Mouse (Mus musculus) adrenal gland, postnatal 36 days (tissue): ENCODE measurements around the gene Tmem274. TPM values are rescaled to one million over a fixed set of nuclear protein-coding genes. Genes with fewer than 3 reads are reported as not detected.

Experiments used
- DNase-seq, 2 experiments: peaks; one replicate each; pipeline ENCODE4 v3.0.0; 2021; ENCODE audit warnings: mixed read lengths in 1 of 2
- total RNA-seq, 2 experiments: library from RNA; stranded (reverse); gene quantifications; 2 replicates each; pipeline ENCODE4 v1.2.3; 2021

Tmem274 gene
- total RNA-seq, 2 experiments from 2014 or later: not detected

DNA sequence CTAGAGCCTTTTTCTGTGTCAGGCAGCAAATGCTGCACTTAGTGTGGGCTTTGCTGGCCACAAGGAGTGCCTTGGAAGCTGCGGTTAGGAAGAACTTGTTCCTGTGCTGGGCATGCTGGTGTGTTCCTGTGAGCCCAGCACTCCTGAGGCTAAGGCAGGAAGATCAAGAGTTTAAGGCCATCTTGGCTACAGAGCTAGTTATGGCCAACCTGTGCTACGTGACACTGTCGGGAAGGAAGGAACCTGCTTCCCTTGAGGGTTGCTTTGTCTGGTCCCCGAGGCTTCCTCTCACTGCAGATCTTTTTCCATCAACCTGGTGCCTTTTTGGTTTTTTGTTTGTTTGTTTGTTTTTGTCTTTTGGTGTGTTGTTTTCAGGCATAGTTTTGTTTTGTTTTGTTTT is 48.0 kb downstream of the Tmem274 start:
- no peak for DNase-seq

DNA sequence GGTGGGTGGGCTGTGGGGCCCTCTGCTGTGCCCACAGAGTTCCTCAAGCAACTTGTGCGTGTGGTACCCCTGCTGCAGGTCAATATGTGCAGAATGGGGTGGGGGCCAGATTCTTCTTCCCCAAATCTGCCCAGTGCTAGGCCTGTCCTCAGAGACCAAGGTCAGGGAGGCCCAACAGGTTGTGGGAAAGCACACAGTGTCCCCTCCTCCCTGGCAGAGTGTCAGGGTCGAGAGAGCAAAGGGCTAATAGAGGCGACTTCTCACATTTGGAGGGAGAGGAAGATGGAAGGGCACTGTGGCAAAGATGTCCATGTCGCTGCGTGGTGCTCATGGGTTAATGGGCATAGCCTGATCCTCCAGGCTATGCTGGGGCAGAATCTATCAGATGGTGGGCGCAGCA is 48.6 kb downstream of the Tmem274 start:
- DNase-seq: peak in 1 of 2 experiments; percentile 35

- no peak for DNase-seq
Observed at GRCm38 (mm10) chr4:149526330-149526729, 49.2 kb downstream of the Tmem274 start.

GRCm38 (mm10) chr4:149527621-149528354 is 50.6 kb downstream of the Tmem274 start:
- no peak for DNase-seq

DNA sequence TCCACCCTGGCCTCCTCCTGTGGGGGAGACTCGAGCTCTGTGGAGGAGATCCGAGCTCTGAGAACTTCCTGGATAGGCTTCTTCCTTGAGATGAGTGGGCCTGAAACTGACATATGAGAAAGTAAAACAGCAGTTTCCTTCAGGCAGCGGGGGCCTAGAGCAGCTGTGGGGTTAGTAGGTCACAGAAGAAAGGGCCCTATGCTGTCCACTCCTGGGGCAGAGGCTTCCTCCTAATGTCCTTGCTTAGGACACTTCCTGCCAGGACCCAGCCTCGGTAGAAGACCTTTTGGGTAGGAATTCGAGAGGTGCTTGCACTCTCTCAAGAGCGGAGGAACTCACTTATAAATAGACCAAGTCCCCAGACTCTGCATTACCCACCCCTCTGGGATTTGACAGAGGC is 52.5 kb downstream of the Tmem274 start:
- no peak for DNase-seq

Other genes starting within 250 kb of the Tmem274 start
- gene Kif1b, start 169.7 kb upstream of the Tmem274 start, total RNA-seq: 100 to 1,000 TPM; 129 to 168 TPM
- gene Ube4b, start 50.6 kb upstream of the Tmem274 start, total RNA-seq: 10 to 100 TPM; 65.8 to 85.7 TPM
- gene Rbp7, start 22.4 kb upstream of the Tmem274 start, total RNA-seq: 10 to 100 TPM; 16.5 to 67.6 TPM
- 10 to 100 TPM; 16.4 to 17.8 TPM for gene Nmnat1, start 7.8 kb downstream of the Tmem274 start, total RNA-seq
- gene Lzic, start 7.9 kb downstream of the Tmem274 start, total RNA-seq: 10 to 100 TPM; 28.5 to 29.3 TPM
- gene Ctnnbip1, start 40.9 kb downstream of the Tmem274 start, total RNA-seq: 10 to 100 TPM; 21.0 to 39.0 TPM
- gene Clstn1, start 109.1 kb downstream of the Tmem274 start, total RNA-seq: 10 to 100 TPM; 92.4 to 97.7 TPM
- gene Pik3cd, start 225.2 kb downstream of the Tmem274 start, total RNA-seq: 1 to 10 TPM; 2.7 to 3.8 TPM